ENCODE assay signal across 25 mouse cellular contexts in genomic region chr15:95977169-95977938, GRCm38 (mm10).
DNase-seq lines count a peak whose midpoint lies in the region; ATAC-seq and TF ChIP-seq lines count a peak whose summit lies in the region.
"Had no signal": no experiment of that assay in that cellular context is flagged by ENCODE, and none has a peak within 500 bp of the region (broad histone marks: within the 10 kb centered on the region; RNA-seq: fewer than 3 reads in every experiment).

No protein-coding gene starts in this region.

- no peak overlapping the region for H3K4me3 ChIP-seq in gastrocnemius, adult 2 months
- H3K4me3 ChIP-seq in lung, embryonic 16.5 days (ENCODE audit: low read length), result no peak overlapping the region
- H3K4me3 ChIP-seq in CH12.LX (replicated peaks in 1 of 3; ENCODE audit: low read depth in 2 of 3, low read length in 2 of 3, poor library complexity in 1 of 3), result peak overlapping the region in 1 of 3 experiments; percentile 30
- H3K4me3 ChIP-seq: embryonic facial prominence, embryonic 15.5 days; forebrain, embryonic 15.5 days; heart, embryonic 12.5 days; midbrain, embryonic 12.5 days had no signal

- ATAC-seq in lung, embryonic 16.5 days (ENCODE audit: low read depth), result peak; percentile 63; the same call in 1 of the 2 replicates
- ATAC-seq: CD4-positive, CD25-positive, alpha-beta regulatory T cell, adult 4 months; forebrain, embryonic 15.5 days; hindbrain, postnatal 0 days; intestine, embryonic 16.5 days had no signal

- WGBS in lung, embryonic 16.5 days, result 54% methylated on average over 8 of the region's 8 CpGs

- H3K9ac ChIP-seq in lung, embryonic 16.5 days (ENCODE audit: low read length), result no peak overlapping the region
- H3K9ac ChIP-seq in CH12.LX (ENCODE audit: insufficient read depth, low read depth), result no peak overlapping the region
- H3K9ac ChIP-seq: embryonic facial prominence, embryonic 15.5 days; forebrain, embryonic 15.5 days; heart, embryonic 12.5 days; liver, embryonic 14.5 days; midbrain, embryonic 12.5 days had no signal

- no peak for TF ChIP-seq RAD21 in CH12.LX (IDR thresholded peaks at IDR 0.05; ENCODE audit: low read depth, low read length)

- no peaks in the 10 kb centered on the region for H3K27me3 ChIP-seq in lung, embryonic 16.5 days (ENCODE audit: control insufficient read depth, insufficient read depth, low read depth, low read length)
- no peaks in the 10 kb centered on the region for H3K27me3 ChIP-seq in CH12.LX (replicated peaks)
- H3K27me3 ChIP-seq: embryonic facial prominence, embryonic 15.5 days; forebrain, embryonic 15.5 days; heart, embryonic 12.5 days; midbrain, embryonic 12.5 days had no signal

- peak overlapping the region; percentile 71; the same call in 1 of the 2 replicates for H3K27ac ChIP-seq in gastrocnemius, adult 2 months
- peak overlapping the region; percentile 8; the same call in 1 of the 2 replicates for H3K27ac ChIP-seq in lung, embryonic 16.5 days (ENCODE audit: low read length)
- no peak overlapping the region for H3K27ac ChIP-seq in CH12.LX (ENCODE audit: insufficient read depth, low read depth)
- H3K27ac ChIP-seq: embryonic facial prominence, embryonic 15.5 days; forebrain, embryonic 15.5 days; hindbrain, postnatal 0 days; liver, embryonic 14.5 days; macrophage; midbrain, embryonic 12.5 days had no signal

- in situ Hi-C loops in CH12.LX (cut with MboI; ENCODE audit: low pct_ligation_motif_present, low pct_unique_long_range_greater_than_20kb, low sequenced_read_pairs), result no loop called here

- TF ChIP-seq EP300 in CH12.LX (IDR thresholded peaks at IDR 0.05; ENCODE audit: low read length), result no peak

- intact Hi-C loops in gastrocnemius, adult 2 months (cut with DNase I), result loop anchor here (5.0 to 10.0 kb wide), 2 partner anchors 55 to 307 kb away; partner anchors contain the start of gene Arid2

- no peak overlapping the region for H3K4me2 ChIP-seq in lung, embryonic 16.5 days (ENCODE audit: low read depth, low read length)
- no peak overlapping the region for H3K4me2 ChIP-seq in CH12.LX (ENCODE audit: insufficient read depth, low read depth, poor library complexity, severe bottlenecking)
- H3K4me2 ChIP-seq: embryonic facial prominence, embryonic 15.5 days; forebrain, embryonic 15.5 days; heart, embryonic 12.5 days; midbrain, embryonic 12.5 days had no signal

- H3K79me2 ChIP-seq in CH12.LX (replicated peaks; ENCODE audit: control insufficient read depth, extremely low read depth, insufficient read depth, poor library complexity, severe bottlenecking), result no peaks in the 10 kb centered on the region

- DNase-seq in gastrocnemius, adult 2 months, result no peak
- no peak for DNase-seq in gastrocnemius, adult 8-10 months (ENCODE audit: low spot score in 2 of 2)
- DNase-seq in lung, postnatal 14 days, result no peak
- no peak for DNase-seq in CH12.LX (ENCODE audit: extremely low read depth)
- peak; percentile 24 for DNase-seq in retina, embryonic 14.5 days (ENCODE audit: low spot score)
- DNase-seq in layer of hippocampus, postnatal 10 days (ENCODE audit: low spot score in 2 of 2), result no peak
- DNase-seq: adrenal gland, postnatal 25 days; cerebellum, adult 9-11 months; gastrocnemius, postnatal 14 days; heart, adult 18-20 months; heart, postnatal 10 days; kidney, adult 9 months; kidney, postnatal 14 days; layer of hippocampus, postnatal 36 days; right cerebral cortex, postnatal 25 days had no signal

- no peak for TF ChIP-seq CTCF in gastrocnemius, adult 2 months (IDR thresholded peaks at IDR 0.05)
- TF ChIP-seq CTCF in CH12.LX (conservative IDR thresholded peaks at IDR 0.05 in 1 of 2, IDR thresholded peaks at IDR 0.05 in 1 of 2; ENCODE audit: low read depth in 2 of 2, low read length in 2 of 2), result no peak

- H3K36me3 ChIP-seq in lung, embryonic 16.5 days (ENCODE audit: control insufficient read depth, insufficient read depth, low read length), result peaks cover 12% of the 10 kb centered on the region
- peaks cover 15 to 28% of the 10 kb centered on the region in 2 experiments for H3K36me3 ChIP-seq in CH12.LX (replicated peaks in 1 of 2; ENCODE audit: control insufficient read depth in 1 of 2, insufficient read depth in 1 of 2, low read length in 1 of 2)

- dilution Hi-C loops in CH12.LX (cut with MboI; ENCODE audit: extremely low pct_ligation_motif_present, extremely low pct_unique_long_range_greater_than_20kb, low sequenced_read_pairs), result no loop called here

- peaks cover 8% of the 10 kb centered on the region for H3K4me1 ChIP-seq in lung, embryonic 16.5 days (replicated peaks; ENCODE audit: control insufficient read depth, insufficient read depth, low read length)
- peaks cover 11 to 35% of the 10 kb centered on the region in 2 experiments for H3K4me1 ChIP-seq in CH12.LX (ENCODE audit: control insufficient read depth in 1 of 2, insufficient read depth in 2 of 2)
- H3K4me1 ChIP-seq: forebrain, embryonic 15.5 days; midbrain, embryonic 12.5 days had no signal

- no peak for TF ChIP-seq POLR2A in CH12.LX (IDR thresholded peaks at IDR 0.05; ENCODE audit: low read depth, low read length)

- H3K9me3 ChIP-seq in lung, embryonic 16.5 days (ENCODE audit: control insufficient read depth, low read length), result no peaks in the 10 kb centered on the region
- no peaks in the 10 kb centered on the region for H3K9me3 ChIP-seq in CH12.LX (replicated peaks; ENCODE audit: low read length)
- H3K9me3 ChIP-seq: embryonic facial prominence, embryonic 15.5 days; forebrain, embryonic 15.5 days; heart, embryonic 12.5 days; midbrain, embryonic 12.5 days had no signal

TF ChIP-seq in CH12.LX, 34 proteins besides CTCF, POLR2A, EP300 and RAD21:
- TF ChIP-seq ZNF384 (IDR thresholded peaks at IDR 0.05; ENCODE audit: low read depth, low read length) (peak; percentile 57; the same call in 1 of the 2 replicates), USF1 (IDR thresholded peaks at IDR 0.05; ENCODE audit: low read depth, low read length) (no peak), ZC3H11A (IDR thresholded peaks at IDR 0.05; ENCODE audit: low read depth, low read length) (no peak), UBTF (IDR thresholded peaks at IDR 0.05; ENCODE audit: low read depth, low read length) (no peak), JUND (conservative IDR thresholded peaks at IDR 0.05; ENCODE audit: low read depth, low read length) (no peak), TBP (conservative IDR thresholded peaks at IDR 0.05; ENCODE audit: low read depth, low read length) (no peak), JUN (IDR thresholded peaks at IDR 0.05; ENCODE audit: insufficient read depth, low read depth, low read length) (no peak), ELF1 (IDR thresholded peaks at IDR 0.05; ENCODE audit: low read depth, low read length) (no peak), BHLHE40 (IDR thresholded peaks at IDR 0.05; ENCODE audit: low read depth, low read length) (peak; percentile 28; the same call in 1 of the 2 replicates), PAX5 (IDR thresholded peaks at IDR 0.05; ENCODE audit: low read length) (no peak), TCF12 (IDR thresholded peaks at IDR 0.05; ENCODE audit: low read depth, low read length) (0 out of 2 replicates have a peak, but pooled peaks have one; percentile 22)
